Mouse (Mus musculus) liver, adult 2 months (tissue): ENCODE measurements around the gene Gm21969.

Source experiments
- CTCF ChIP-seq: fragments of 200-500 bp; IDR thresholded peaks from 2 replicates; pipeline ENCODE4 v1.5.1; 2011; ENCODE audit warnings: low read depth, low read length, control low read depth
- POLR2A ChIP-seq: fragments of 200-500 bp; IDR thresholded peaks from 2 replicates; pipeline ENCODE4 v1.6.1; 2011; ENCODE audit warnings: low read length, control low read depth; ENCODE audit not compliant: insufficient read depth; ENCODE audit errors: extremely low read depth

DNA sequence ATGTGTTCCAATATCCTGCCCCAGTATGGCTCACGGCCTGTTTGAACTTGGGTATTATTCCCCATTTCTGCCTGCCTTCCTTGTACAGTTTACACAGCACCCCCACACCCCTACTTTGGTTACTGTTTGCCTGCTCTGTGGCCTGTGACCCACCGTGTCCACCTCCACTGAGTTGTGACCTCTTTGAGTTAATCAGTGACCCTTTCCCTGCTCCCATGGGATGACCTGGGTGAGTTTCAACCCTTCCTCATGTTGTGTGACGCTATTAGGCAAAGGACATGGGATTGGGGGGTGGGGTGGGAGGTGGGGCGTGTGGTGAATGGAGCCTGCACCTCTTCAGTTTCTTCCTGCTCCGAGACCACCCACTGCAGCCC lies 21.1 kb downstream of the Gm21969 start:
- TF ChIP-seq CTCF, result no peak
- no peak for TF ChIP-seq POLR2A
